Mouse (Mus musculus) testis, adult 2 months (tissue): ENCODE results near the gene Ndufb8.

ENCODE experiments used
- CTCF ChIP-seq: fragments of 200-500 bp; IDR thresholded peaks from 2 replicates; pipeline ENCODE4 v1.5.1; 2012; ENCODE audit warnings: low read depth, mild to moderate bottlenecking, inconsistent platforms, low read length, moderate library complexity; ENCODE audit not compliant: control insufficient read depth, insufficient read depth, insufficient replicate concordance
- POLR2A ChIP-seq: fragments of 200-500 bp; IDR thresholded peaks from 2 replicates; pipeline ENCODE4 v1.6.1; 2012; ENCODE audit warnings: low read depth, mild to moderate bottlenecking, inconsistent platforms, low read length, moderate library complexity; ENCODE audit not compliant: control insufficient read depth

- TF ChIP-seq CTCF, result no peak
- TF ChIP-seq POLR2A, result no peak
Observed at GRCm38 (mm10) chr19:44510534-44511175, 44.6 kb downstream of the Ndufb8 start.
